Mouse (Mus musculus) limb, embryonic 12.5 days (tissue): ENCODE results near the gene Asb2. TPM values are rescaled to one million over a fixed set of nuclear protein-coding genes. Genes with fewer than 3 reads are reported as not detected.

ENCODE experiments used
- ATAC-seq: fragments of 200-750 bp; cut with Nextera tagmentation; 2 replicates; pipeline ENCODE4 v1.8.0; 2017; ENCODE audit warnings: low read depth, moderate TSS enrichment; ENCODE audit not compliant: insufficient number of reproducible peaks, insufficient read depth, low FRiP score, low TSS enrichment
- H3K27ac ChIP-seq: fragments of 300-500 bp; sonication (generic); 2 replicates; pipeline ENCODE4 v1.5.1; 2016; ENCODE audit warnings: mild to moderate bottlenecking, moderate library complexity
- H3K27me3 ChIP-seq: fragments of 300-500 bp; sonication (generic); 2 replicates; pipeline ENCODE4 v1.6.1; 2016; ENCODE audit warnings: mild to moderate bottlenecking, moderate library complexity
- H3K36me3 ChIP-seq: fragments of 300-500 bp; sonication (generic); 2 replicates; pipeline ENCODE4 v1.6.1; 2016; ENCODE audit warnings: mild to moderate bottlenecking, moderate library complexity
- H3K4me1 ChIP-seq: fragments of 300-500 bp; sonication (generic); replicated peaks from 2 replicates; pipeline ENCODE4 v1.6.1; 2016
- H3K4me2 ChIP-seq: fragments of 300-500 bp; sonication (generic); 2 replicates; pipeline ENCODE4 v1.6.1; 2016; ENCODE audit warnings: mild to moderate bottlenecking, moderate library complexity
- H3K4me3 ChIP-seq: fragments of 300-500 bp; sonication (generic); replicated peaks from 2 replicates; pipeline ENCODE4 v1.5.1; 2016; ENCODE audit warnings: mild to moderate bottlenecking
- H3K9ac ChIP-seq: fragments of 300-500 bp; sonication (generic); replicated peaks from 2 replicates; pipeline ENCODE4 v1.6.1; 2016; ENCODE audit warnings: mild to moderate bottlenecking, moderate library complexity
- H3K9me3 ChIP-seq: fragments of 300-500 bp; sonication (generic); 2 replicates; pipeline ENCODE4 v1.6.1; 2016; ENCODE audit warnings: mild to moderate bottlenecking, moderate library complexity
- WGBS: fragments of 180-500 bp; shearing (Covaris S2); methylation state at CpG from one replicate; pipeline ENCODE4 v1.1.7; 2016; 5-methylcytosine and 5-hydroxymethylcytosine counted together
- polyA plus RNA-seq: library from polyadenylated mRNA; unstranded; fragments of >200 nt; fragmentation: Nextera tagmentation; extraction: Ambion mirVana; gene quantifications from 2 replicates; pipeline ENCODE4 v1.2.1, GENCODE M21; 2016

Asb2 gene
- polyA plus RNA-seq, 1 experiment from 2014 or later, result 2.9 TPM

DNA sequence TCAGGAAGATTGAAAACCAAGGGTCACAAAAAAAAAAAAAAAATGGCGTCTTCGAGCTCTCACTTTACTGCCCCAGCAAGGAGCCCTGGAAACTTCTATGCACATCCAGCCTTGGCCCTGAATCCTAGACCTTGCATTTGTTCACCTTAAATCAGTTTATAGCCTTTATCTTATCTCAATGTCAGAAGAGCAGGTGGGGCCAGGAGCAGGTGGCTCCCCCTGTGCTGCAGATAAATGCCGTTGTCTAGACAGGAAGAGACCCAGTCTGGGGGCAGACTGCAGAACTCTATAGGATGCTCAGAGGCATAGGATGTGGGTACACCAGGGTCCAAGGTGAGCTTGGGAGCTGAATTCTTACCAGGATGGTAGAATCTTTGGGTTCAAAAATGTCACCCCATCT, 63.4 kb downstream of the Asb2 start:
- H3K9ac ChIP-seq, result no peak overlapping the region
- no peaks in the 10 kb centered on the region for H3K36me3 ChIP-seq
- no peak overlapping the region for H3K4me2 ChIP-seq
- no peak overlapping the region for H3K27ac ChIP-seq
- H3K4me1 ChIP-seq, result peaks cover 4% of the 10 kb centered on the region; the same call in 1 of the 2 replicates
- no peaks in the 10 kb centered on the region for H3K9me3 ChIP-seq
- H3K4me3 ChIP-seq, result no peak overlapping the region
- H3K27me3 ChIP-seq, result no peaks in the 10 kb centered on the region
- no peak for ATAC-seq
- WGBS, result 85% methylated on average over 3 of the region's 3 CpGs

DNA sequence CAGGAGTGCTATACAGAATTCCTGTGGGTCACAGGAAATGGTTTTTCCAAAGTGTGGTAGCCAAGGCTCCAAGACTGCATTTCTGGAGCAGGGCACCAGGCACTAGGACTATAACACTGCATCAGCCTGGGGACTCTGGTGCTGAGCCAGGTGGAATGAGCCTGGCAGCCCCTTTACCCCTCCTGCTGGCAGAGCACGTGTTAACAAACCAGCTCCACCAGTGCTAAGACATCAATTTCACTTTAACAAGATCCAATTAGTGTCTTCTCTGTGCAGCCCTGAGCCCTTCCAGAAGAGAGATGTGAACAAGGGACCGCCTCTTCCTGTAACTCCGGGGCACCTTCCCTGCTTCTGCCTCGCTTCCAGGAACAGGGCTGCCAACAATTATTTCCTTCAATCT, 68.5 kb downstream of the Asb2 start:
- Histone ChIP-seq H3K9ac (no peak overlapping the region), H3K4me3 (no peak overlapping the region), H3K4me1 (0 out of 2 replicates have a peak, but pooled peaks cover 5% of the 10 kb centered on the region), H3K27ac (no peak overlapping the region), H3K4me2 (no peak overlapping the region), H3K9me3 (no peaks in the 10 kb centered on the region), H3K27me3 (0 out of 2 replicates have a peak, but pooled peaks cover 5% of the 10 kb centered on the region), H3K36me3 (no peaks in the 10 kb centered on the region)
- ATAC-seq, result no peak
- 56% methylated on average over 4 of the region's 4 CpGs for WGBS

DNA sequence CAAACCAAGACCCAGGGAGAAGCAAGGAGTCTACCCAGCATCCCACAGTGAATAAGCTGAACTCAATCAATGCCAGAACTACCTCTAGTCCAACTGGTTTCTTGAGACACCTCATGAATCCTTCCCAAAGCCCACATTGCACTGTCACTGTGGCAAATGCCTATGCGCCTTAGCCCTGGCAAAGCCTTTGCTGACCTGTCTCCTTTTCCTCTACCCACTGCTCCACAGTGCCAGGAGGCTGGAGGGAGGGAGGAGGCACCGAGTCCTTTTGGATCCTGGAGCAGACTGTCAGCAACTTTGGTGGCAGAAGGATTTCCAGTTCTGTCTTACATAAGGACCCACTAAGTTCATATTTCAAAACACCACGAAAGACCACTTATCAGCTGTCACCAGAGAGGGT, 72.4 kb downstream of the Asb2 start:
- 91% methylated on average over 3 of the region's 3 CpGs for WGBS
- no peak for ATAC-seq
- H3K4me2 ChIP-seq, result no peak overlapping the region
- 0 out of 2 replicates have a peak, but pooled peaks cover under 1% of the 10 kb centered on the region for H3K9me3 ChIP-seq
- no peak overlapping the region for H3K27ac ChIP-seq
- peaks cover 13% of the 10 kb centered on the region; the same call in 1 of the 2 replicates for H3K4me1 ChIP-seq
- no peaks in the 10 kb centered on the region for H3K36me3 ChIP-seq
- H3K4me3 ChIP-seq, result no peak overlapping the region
- H3K27me3 ChIP-seq, result 0 out of 2 replicates have a peak, but pooled peaks cover 5% of the 10 kb centered on the region
- no peak overlapping the region for H3K9ac ChIP-seq

DNA sequence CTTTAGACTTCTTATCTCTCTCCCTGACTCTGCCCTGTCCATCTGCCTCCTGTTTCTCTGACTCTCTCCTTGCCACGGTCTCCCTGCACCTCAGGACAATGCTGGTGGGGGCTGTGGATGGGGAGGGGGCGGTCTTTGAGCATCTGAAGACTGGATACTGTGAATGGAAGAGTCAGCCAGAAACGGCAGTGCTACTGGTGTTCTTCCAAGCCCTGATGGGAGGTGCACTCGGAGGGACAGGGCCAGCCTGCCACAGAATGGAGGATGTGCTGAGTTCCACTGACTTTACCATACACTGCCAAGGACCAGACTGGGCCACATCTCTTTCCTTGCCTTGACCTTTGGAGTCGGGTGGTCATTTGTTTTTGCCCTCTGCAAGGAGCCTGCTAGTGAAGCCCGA, 72.9 kb downstream of the Asb2 start:
- no peak overlapping the region for H3K27ac ChIP-seq
- 0 out of 2 replicates have a peak overlapping the region, but pooled peaks have one; percentile 12 for H3K9ac ChIP-seq
- 0 out of 2 replicates have a peak, but pooled peaks cover 5% of the 10 kb centered on the region for H3K27me3 ChIP-seq
- peaks cover 13% of the 10 kb centered on the region; the same call in 1 of the 2 replicates for H3K4me1 ChIP-seq
- H3K4me3 ChIP-seq, result no peak overlapping the region
- H3K36me3 ChIP-seq, result no peaks in the 10 kb centered on the region
- whole genome bisulfite sequencing, result 71% methylated on average over 6 of the region's 6 CpGs
- no peak overlapping the region for H3K4me2 ChIP-seq
- peaks cover 5% of the 10 kb centered on the region; the same call in 1 of the 2 replicates for H3K9me3 ChIP-seq
- no peak for ATAC-seq

DNA sequence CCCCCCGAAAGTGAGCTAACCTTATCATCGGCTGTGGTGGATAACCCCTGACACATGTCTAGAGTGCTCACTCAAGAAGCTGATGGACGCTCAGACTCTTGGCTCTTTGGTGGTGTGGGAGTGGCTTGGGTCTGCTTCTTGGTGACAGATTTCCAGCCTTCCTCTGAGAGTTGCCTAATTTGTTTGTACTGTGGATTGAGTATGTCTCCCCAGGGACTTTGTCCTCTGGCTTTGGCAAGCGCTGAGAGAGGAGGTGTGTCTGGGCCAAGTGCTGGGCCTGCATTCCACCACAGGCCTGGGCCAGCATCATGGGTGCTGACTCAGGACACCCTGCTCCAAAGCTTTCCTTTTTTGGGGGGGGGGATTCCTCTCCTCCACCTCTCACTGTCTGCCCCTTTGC, 73.9 kb downstream of the Asb2 start:
- peaks cover 13% of the 10 kb centered on the region; the same call in 1 of the 2 replicates for H3K4me1 ChIP-seq
- no peak overlapping the region for H3K27ac ChIP-seq
- no peaks in the 10 kb centered on the region for H3K36me3 ChIP-seq
- no peak overlapping the region for H3K4me3 ChIP-seq
- no peak overlapping the region for H3K4me2 ChIP-seq
- 0 out of 2 replicates have a peak, but pooled peaks cover 5% of the 10 kb centered on the region for H3K27me3 ChIP-seq
- ATAC-seq, result no peak
- H3K9me3 ChIP-seq, result peaks cover 10% of the 10 kb centered on the region; the same call in 1 of the 2 replicates
- 48% methylated on average over 4 of the region's 4 CpGs for WGBS
- H3K9ac ChIP-seq, result no peak overlapping the region

DNA sequence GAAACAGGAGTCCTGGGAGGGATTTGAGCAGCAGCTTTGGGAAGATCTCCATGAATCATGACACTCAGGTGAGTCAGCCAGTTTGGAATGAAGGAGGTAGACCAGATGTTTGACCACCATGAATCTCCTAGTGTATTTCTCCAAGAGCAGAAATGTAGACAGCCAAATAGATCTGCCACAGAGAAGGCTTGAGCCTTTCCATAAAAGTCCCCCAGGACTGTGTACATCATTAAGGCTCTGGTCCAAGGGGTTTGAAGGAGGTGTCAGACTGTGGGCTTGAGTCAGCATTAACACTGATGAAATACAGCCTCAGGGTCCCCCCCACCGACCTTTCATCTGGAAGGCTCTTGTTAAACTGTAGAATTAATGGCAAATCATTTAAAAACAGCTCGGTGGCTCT, 74.3 kb downstream of the Asb2 start:
- Histone ChIP-seq H3K27ac (no peak overlapping the region), H3K36me3 (no peaks in the 10 kb centered on the region), H3K4me2 (no peak overlapping the region), H3K9me3 (peaks cover 10% of the 10 kb centered on the region; the same call in 1 of the 2 replicates), H3K9ac (no peak overlapping the region), H3K27me3 (0 out of 2 replicates have a peak, but pooled peaks cover 5% of the 10 kb centered on the region), H3K4me1 (peaks cover 13% of the 10 kb centered on the region; the same call in 1 of the 2 replicates), H3K4me3 (no peak overlapping the region)
- WGBS, result 25% methylated on average over 2 of the region's 2 CpGs
- no peak for ATAC-seq

DNA sequence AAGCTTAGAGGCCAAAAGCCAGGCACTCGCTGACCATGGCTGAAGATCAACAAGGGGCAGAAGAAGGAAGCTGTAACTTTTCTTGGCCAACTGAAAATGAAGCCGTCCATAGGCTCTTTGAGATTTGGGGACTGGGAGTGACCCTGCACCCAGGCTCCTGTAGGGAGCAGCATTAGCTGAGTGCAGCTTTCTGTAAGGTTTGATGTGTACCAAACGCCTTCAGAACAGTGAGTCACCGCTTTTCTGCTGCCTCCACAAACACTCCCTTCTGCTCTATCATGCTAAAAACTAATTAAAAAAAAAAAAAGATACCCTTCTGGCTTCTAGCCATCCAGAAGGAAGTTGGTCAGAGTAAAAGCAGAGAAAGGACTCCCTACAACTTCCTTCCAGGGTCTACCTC, 79.4 kb downstream of the Asb2 start:
- 87% methylated on average over 4 of the region's 4 CpGs for WGBS
- H3K27ac ChIP-seq, result no peak overlapping the region
- no peaks in the 10 kb centered on the region for H3K27me3 ChIP-seq
- no peak for ATAC-seq
- H3K4me3 ChIP-seq, result no peak overlapping the region
- no peak overlapping the region for H3K4me2 ChIP-seq
- no peak overlapping the region for H3K9ac ChIP-seq
- no peaks in the 10 kb centered on the region for H3K36me3 ChIP-seq
- peaks cover 10% of the 10 kb centered on the region; the same call in 1 of the 2 replicates for H3K9me3 ChIP-seq
- H3K4me1 ChIP-seq, result 0 out of 2 replicates have a peak, but pooled peaks cover under 1% of the 10 kb centered on the region

DNA sequence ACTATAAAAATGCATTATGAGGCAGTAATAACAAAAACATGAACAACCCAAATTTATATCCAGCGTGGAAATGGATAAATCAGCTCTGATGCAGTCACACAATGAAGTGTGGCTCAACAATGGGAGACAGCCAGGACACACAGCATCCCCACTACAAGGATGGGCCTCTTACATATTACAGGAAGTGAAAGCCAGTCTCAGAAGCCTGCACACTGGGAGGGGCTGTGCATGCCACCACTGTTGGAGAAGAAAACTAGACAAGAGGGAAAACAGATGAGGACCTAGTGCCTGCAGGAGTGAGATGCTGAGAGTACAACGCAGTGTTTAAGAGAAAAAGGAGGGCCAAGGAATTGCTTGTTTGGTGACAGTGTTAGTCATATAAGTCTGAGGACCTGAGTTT, 82.1 kb downstream of the Asb2 start:
- H3K9ac ChIP-seq, result no peak overlapping the region
- H3K27ac ChIP-seq, result no peak overlapping the region
- no peaks in the 10 kb centered on the region for H3K36me3 ChIP-seq
- no peak overlapping the region for H3K4me2 ChIP-seq
- H3K4me3 ChIP-seq, result no peak overlapping the region
- no peaks in the 10 kb centered on the region for H3K4me1 ChIP-seq
- H3K27me3 ChIP-seq, result no peaks in the 10 kb centered on the region
- 86% methylated on average over 2 of the region's 2 CpGs for WGBS
- peaks cover 10% of the 10 kb centered on the region; the same call in 1 of the 2 replicates for H3K9me3 ChIP-seq
- no peak for ATAC-seq

DNA sequence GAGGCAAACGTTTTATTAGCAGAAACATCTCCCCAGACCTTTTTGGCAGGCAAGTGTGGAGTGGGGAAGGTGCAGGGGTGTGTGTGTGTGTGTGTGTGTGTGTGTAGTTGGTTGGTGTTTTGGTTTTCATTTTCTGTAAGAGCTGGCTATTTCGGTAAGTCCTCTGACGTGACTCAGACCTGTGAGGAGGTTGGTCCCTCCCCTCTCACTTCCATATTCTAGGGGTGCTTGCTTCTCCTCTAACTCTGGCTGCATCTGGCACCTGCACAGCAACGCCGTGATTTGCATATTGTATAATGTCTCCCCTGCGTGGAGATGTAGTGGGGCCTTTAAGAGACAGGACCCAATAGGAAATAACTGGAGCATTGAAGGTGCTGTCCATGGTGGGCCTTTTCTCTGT, 82.8 kb downstream of the Asb2 start:
- Histone ChIP-seq H3K4me2 (no peak overlapping the region), H3K4me3 (no peak overlapping the region), H3K36me3 (no peaks in the 10 kb centered on the region), H3K9ac (no peak overlapping the region), H3K27ac (no peak overlapping the region), H3K27me3 (no peaks in the 10 kb centered on the region), H3K9me3 (peaks cover 6% of the 10 kb centered on the region; the same call in 1 of the 2 replicates), H3K4me1 (peaks cover 2% of the 10 kb centered on the region)
- ATAC-seq, result no peak
- WGBS, result 77% methylated on average over 6 of the region's 6 CpGs

DNA sequence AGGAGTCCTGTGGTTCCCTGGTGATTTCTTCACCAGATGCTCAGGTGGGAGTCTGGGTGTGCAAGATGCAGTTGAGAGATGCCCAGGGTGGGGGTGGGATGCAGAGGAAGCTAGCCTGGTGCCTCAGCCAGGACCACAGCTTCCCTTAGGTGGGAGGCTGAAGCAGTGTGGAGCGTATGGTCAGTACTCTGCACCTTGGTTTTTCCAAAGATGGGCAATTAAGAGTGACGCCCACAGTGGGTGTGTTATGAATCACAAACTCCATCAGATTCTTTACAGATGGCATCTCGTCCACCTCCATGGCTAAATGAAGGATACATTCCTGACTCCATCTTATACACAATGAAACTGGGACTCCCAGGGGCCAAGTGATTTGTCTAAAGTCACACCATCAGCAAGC, 83.6 kb downstream of the Asb2 start:
- Histone ChIP-seq H3K4me3 (no peak overlapping the region), H3K9me3 (no peaks in the 10 kb centered on the region), H3K36me3 (no peaks in the 10 kb centered on the region), H3K27me3 (no peaks in the 10 kb centered on the region; the same call in 1 of the 2 replicates), H3K9ac (no peak overlapping the region), H3K4me1 (peaks cover 8% of the 10 kb centered on the region), H3K4me2 (no peak overlapping the region), H3K27ac (no peak overlapping the region)
- ATAC-seq, result no peak
- WGBS, result 89% methylated on average over 3 of the region's 3 CpGs
